Mouse (Mus musculus): ENCODE results near the gene Slc26a11. TPM values are rescaled to one million over a fixed set of nuclear protein-coding genes. Genes with fewer than 3 reads are reported as not detected.
"Not testable (repeated sequence)": the region's sequence is repeated elsewhere in the genome, so short reads cannot be mapped to it uniquely, and the experiment has no call there.

Gene Slc26a11
- polyA plus RNA-seq, 1 experiment from 2014 or later: 8.2 TPM

DNA sequence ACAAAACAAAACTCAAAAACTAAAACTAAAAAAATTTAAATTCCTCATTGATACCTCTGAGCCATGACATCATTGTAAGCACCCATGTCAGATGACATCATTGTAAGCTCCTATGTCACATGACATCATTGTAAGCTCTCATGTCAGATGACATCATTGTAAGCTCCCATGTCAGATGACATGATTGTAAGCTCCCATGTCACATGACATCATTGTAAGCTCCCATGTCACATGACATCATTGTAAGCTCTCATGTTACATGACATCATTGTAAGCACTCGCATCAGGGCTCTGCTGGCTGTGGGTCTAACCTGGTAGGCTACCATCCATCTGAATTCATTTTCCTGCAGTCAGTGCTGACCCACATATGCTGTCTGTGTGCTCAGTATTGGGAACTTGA, 23.2 kb downstream of the Slc26a11 start:
- 94% methylated on average over 1 of the region's 1 CpGs for WGBS
- Histone ChIP-seq H3K27me3 (ENCODE audit: control insufficient read depth, insufficient read depth, low read length) (no peaks in the 10 kb centered on the region), H3K4me2 (replicated peaks; ENCODE audit: low read depth, low read length) (no peak overlapping the region), H3K4me1 (ENCODE audit: control insufficient read depth, insufficient read depth, low read length) (no peaks in the 10 kb centered on the region), H3K4me3 (ENCODE audit: low read length) (no peak overlapping the region), H3K9me3 (ENCODE audit: control insufficient read depth, low read length) (no peaks in the 10 kb centered on the region), H3K9ac (ENCODE audit: low read depth, low read length) (no peak overlapping the region), H3K27ac (ENCODE audit: low read depth, low read length) (no peak overlapping the region), H3K36me3 (ENCODE audit: control insufficient read depth, insufficient read depth, low read length) (peaks cover 7% of the 10 kb centered on the region; the same call in 1 of the 2 replicates)
- no peak for ATAC-seq (ENCODE audit: low FRiP score, low TSS enrichment)

DNA sequence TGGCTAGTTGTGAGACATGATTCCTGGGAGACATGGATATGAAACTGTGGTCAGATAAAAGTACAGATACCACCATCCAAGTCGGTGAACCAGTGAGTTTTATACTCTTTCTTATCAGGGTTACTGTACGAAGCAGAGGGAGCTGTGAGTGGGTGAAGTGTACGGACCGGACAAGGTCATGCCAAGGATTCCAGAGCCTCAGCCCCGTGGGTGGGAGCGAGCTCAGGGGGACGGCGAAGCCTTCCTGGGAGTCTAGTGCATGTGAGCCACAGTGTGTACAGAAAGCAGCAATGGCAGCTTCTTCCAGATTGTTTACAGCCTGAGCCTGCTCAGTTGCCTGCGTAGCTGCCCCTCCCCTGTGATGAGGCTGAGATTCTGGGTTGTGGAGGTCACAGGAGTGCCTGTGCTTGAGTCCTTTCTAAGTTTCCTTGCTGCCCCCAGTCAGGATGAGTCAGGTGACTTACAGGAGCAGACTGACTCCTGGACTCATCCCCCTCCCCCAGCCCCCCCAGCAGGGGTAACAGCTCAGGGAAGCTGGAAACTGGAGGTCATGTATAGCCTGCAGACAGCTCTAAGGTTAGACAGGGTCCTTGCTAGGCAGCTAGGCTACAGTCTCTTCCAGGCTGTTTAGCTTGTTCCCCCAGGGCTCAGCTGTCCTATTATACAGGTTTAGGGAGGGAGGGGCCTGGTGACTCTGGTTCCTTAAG, 26.4 kb downstream of the Slc26a11 start:
- Histone ChIP-seq H3K36me3 (ENCODE audit: control insufficient read depth, insufficient read depth, low read length) (peaks cover 7% of the 10 kb centered on the region; the same call in 1 of the 2 replicates), H3K9ac (ENCODE audit: low read depth, low read length) (no peak overlapping the region), H3K4me3 (ENCODE audit: low read length) (no peak overlapping the region), H3K27me3 (ENCODE audit: control insufficient read depth, insufficient read depth, low read length) (no peaks in the 10 kb centered on the region), H3K4me1 (ENCODE audit: control insufficient read depth, insufficient read depth, low read length) (no peaks in the 10 kb centered on the region), H3K27ac (ENCODE audit: low read depth, low read length) (no peak overlapping the region), H3K4me2 (replicated peaks; ENCODE audit: low read depth, low read length) (no peak overlapping the region), H3K9me3 (ENCODE audit: control insufficient read depth, low read length) (no peaks in the 10 kb centered on the region)
- 78% methylated on average over 9 of the region's 9 CpGs for WGBS
- ATAC-seq (ENCODE audit: low FRiP score, low TSS enrichment): no peak

DNA sequence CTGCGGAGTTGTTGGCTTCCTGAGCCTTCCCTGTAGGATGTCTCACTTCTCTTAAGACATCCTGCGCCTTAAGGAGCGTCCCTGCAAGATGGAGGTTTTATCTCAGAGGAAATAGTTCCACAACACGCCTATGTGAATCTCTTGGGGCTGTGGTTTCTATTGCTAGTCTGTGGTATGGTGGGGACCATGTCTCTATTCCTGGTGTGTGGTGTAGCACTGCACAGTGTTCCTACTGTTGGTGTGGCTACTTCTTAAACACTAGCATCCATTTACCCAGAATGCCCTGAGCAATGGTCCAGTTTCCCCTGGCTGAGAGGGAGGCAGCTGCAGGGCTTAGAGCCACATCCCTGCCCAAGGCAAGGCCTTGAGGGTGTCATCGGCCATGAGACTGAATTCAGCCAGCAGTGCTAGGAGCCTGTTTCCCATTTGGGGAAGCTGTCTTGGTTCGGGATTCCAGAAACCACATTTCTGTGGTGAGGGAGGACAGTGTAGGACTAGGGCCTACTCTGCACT, 27.0 kb downstream of the Slc26a11 start:
- H3K4me1 ChIP-seq (ENCODE audit: control insufficient read depth, insufficient read depth, low read length): no peaks in the 10 kb centered on the region
- H3K36me3 ChIP-seq (ENCODE audit: control insufficient read depth, insufficient read depth, low read length): peaks cover 3% of the 10 kb centered on the region; the same call in 1 of the 2 replicates
- H3K9ac ChIP-seq (ENCODE audit: low read depth, low read length): no peak overlapping the region
- H3K4me2 ChIP-seq (replicated peaks; ENCODE audit: low read depth, low read length): no peak overlapping the region
- H3K4me3 ChIP-seq (ENCODE audit: low read length): no peak overlapping the region
- H3K27me3 ChIP-seq (ENCODE audit: control insufficient read depth, insufficient read depth, low read length): no peaks in the 10 kb centered on the region
- no peak for ATAC-seq (ENCODE audit: low FRiP score, low TSS enrichment)
- WGBS: 82% methylated on average over 6 of the region's 6 CpGs
- H3K27ac ChIP-seq (ENCODE audit: low read depth, low read length): no peak overlapping the region
- no peaks in the 10 kb centered on the region for H3K9me3 ChIP-seq (ENCODE audit: control insufficient read depth, low read length)

DNA sequence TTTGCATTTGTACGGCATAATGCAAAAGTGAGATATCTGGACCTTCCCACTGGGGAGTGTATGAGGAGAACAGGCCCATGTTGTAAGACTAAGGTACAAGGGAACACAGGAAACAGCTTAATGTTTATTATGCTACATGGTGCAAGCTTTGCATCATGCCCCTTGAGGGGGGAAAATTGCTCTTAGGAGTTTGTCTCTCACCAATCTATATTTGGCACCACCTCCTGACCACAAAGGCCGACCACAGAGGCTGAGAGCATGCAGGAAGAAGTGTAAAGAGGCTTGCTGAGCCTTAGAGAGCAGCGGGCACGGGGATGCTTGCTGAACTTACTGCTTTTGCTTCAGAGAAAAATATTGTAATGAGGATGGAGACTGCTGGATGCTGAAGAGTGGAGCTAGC, 29.5 kb downstream of the Slc26a11 start:
- Histone ChIP-seq H3K9me3 (ENCODE audit: control insufficient read depth, low read length) (no peaks in the 10 kb centered on the region), H3K27ac (ENCODE audit: low read depth, low read length) (no peak overlapping the region), H3K4me2 (replicated peaks; ENCODE audit: low read depth, low read length) (no peak overlapping the region), H3K36me3 (ENCODE audit: control insufficient read depth, insufficient read depth, low read length) (no peaks in the 10 kb centered on the region; the same call in 1 of the 2 replicates), H3K27me3 (ENCODE audit: control insufficient read depth, insufficient read depth, low read length) (no peaks in the 10 kb centered on the region; the same call in none of the 2 replicates), H3K4me1 (ENCODE audit: control insufficient read depth, insufficient read depth, low read length) (no peaks in the 10 kb centered on the region), H3K9ac (ENCODE audit: low read depth, low read length) (no peak overlapping the region), H3K4me3 (ENCODE audit: low read length) (no peak overlapping the region)
- 87% methylated on average over 4 of the region's 4 CpGs for WGBS
- no peak for ATAC-seq (ENCODE audit: low FRiP score, low TSS enrichment)

DNA sequence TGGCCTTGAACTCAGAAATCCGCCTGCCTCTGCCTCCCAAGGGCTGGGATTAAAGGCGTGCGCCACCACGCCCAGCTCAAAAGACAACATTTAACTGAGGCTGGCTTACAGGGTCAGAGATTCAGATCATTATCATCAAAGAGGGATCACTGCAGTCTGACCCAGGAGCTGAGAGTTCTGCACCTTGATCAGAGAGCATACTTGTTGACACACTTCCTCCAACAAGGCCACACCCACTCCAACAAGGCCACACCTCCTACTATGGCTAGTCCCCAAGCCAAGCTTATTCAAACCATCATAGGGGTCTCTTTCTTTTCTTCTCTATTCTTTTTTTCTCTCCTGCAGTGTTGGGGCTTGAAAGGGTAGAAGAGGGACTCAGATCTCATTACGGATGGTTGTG, 30.9 kb downstream of the Slc26a11 start:
- Histone ChIP-seq H3K9me3 (ENCODE audit: control insufficient read depth, low read length) (no peaks in the 10 kb centered on the region), H3K9ac (ENCODE audit: low read depth, low read length) (no peak overlapping the region), H3K4me1 (ENCODE audit: control insufficient read depth, insufficient read depth, low read length) (no peaks in the 10 kb centered on the region), H3K4me2 (replicated peaks; ENCODE audit: low read depth, low read length) (no peak overlapping the region), H3K27me3 (ENCODE audit: control insufficient read depth, insufficient read depth, low read length) (no peaks in the 10 kb centered on the region; the same call in none of the 2 replicates), H3K4me3 (ENCODE audit: low read length) (no peak overlapping the region), H3K27ac (ENCODE audit: low read depth, low read length) (no peak overlapping the region), H3K36me3 (ENCODE audit: control insufficient read depth, insufficient read depth, low read length) (no peaks in the 10 kb centered on the region)
- 88% methylated on average over 5 of the region's 5 CpGs for WGBS
- no peak for ATAC-seq (ENCODE audit: low FRiP score, low TSS enrichment)

DNA sequence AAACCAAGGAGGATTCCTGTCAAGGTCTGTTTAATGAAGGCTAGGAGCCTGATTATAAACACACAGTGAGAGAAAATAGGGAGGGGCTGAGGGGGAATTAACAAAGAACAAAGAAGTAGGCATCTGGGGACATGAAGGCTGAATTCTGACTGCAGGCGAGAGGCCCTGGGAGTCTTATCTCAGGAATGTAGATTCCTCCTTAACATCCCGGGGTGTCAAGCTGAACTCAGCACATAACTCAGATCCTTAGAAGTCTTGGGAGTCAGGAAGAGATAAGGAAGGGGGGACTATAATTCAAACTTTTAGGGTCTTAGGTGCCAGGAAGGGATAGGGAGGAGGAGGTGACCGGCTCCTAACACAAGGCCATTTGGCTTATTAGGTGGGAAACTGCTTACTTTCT, 31.9 kb downstream of the Slc26a11 start:
- not testable (repeated sequence) for H3K9me3 ChIP-seq (ENCODE audit: control insufficient read depth, low read length); H3K9ac ChIP-seq (ENCODE audit: low read depth, low read length); H3K27me3 ChIP-seq (ENCODE audit: control insufficient read depth, insufficient read depth, low read length); H3K4me3 ChIP-seq (ENCODE audit: low read length); H3K4me1 ChIP-seq (ENCODE audit: control insufficient read depth, insufficient read depth, low read length); H3K36me3 ChIP-seq (ENCODE audit: control insufficient read depth, insufficient read depth, low read length); ATAC-seq (ENCODE audit: low FRiP score, low TSS enrichment); H3K27ac ChIP-seq (ENCODE audit: low read depth, low read length); H3K4me2 ChIP-seq (replicated peaks; ENCODE audit: low read depth, low read length)
- WGBS: 23% methylated on average over 3 of the region's 3 CpGs

DNA sequence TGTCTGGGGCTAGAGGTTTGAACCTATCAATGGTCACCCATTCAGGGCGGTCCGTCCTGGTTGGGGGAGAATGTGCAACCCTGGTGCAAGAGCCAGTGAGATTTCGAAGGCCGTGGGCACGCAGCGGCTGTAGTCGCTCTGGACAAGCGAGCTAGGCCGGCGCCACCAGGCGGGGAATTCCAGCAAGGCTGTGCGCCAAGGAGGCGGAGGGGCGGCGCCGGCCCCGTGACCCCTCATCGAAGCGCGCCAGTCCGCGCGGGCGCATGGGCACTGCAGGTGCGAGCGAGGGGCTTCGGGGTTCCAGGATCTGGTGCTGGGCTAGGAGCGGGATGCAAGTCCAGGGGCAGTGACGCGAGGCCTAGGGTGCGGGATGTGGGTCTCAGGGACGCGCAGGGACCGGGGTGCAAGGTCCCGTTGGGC, 34.5 kb downstream of the Slc26a11 start:
- no peaks in the 10 kb centered on the region for H3K9me3 ChIP-seq (ENCODE audit: control insufficient read depth, low read length)
- H3K27ac ChIP-seq (ENCODE audit: low read depth, low read length): peak overlapping the region; percentile 59; the same call in 1 of the 2 replicates
- peak; percentile 58 for ATAC-seq (ENCODE audit: low FRiP score, low TSS enrichment)
- peak overlapping the region; percentile 68 for H3K4me3 ChIP-seq (ENCODE audit: low read length)
- 1% methylated on average over 35 of the region's 35 CpGs for WGBS
- H3K36me3 ChIP-seq (ENCODE audit: control insufficient read depth, insufficient read depth, low read length): no peaks in the 10 kb centered on the region
- peaks cover 7% of the 10 kb centered on the region for H3K4me1 ChIP-seq (ENCODE audit: control insufficient read depth, insufficient read depth, low read length)
- H3K9ac ChIP-seq (ENCODE audit: low read depth, low read length): peak overlapping the region; percentile 63
- H3K27me3 ChIP-seq (ENCODE audit: control insufficient read depth, insufficient read depth, low read length): peaks cover 10% of the 10 kb centered on the region
- H3K4me2 ChIP-seq (replicated peaks; ENCODE audit: low read depth, low read length): peak overlapping the region; percentile 98

DNA sequence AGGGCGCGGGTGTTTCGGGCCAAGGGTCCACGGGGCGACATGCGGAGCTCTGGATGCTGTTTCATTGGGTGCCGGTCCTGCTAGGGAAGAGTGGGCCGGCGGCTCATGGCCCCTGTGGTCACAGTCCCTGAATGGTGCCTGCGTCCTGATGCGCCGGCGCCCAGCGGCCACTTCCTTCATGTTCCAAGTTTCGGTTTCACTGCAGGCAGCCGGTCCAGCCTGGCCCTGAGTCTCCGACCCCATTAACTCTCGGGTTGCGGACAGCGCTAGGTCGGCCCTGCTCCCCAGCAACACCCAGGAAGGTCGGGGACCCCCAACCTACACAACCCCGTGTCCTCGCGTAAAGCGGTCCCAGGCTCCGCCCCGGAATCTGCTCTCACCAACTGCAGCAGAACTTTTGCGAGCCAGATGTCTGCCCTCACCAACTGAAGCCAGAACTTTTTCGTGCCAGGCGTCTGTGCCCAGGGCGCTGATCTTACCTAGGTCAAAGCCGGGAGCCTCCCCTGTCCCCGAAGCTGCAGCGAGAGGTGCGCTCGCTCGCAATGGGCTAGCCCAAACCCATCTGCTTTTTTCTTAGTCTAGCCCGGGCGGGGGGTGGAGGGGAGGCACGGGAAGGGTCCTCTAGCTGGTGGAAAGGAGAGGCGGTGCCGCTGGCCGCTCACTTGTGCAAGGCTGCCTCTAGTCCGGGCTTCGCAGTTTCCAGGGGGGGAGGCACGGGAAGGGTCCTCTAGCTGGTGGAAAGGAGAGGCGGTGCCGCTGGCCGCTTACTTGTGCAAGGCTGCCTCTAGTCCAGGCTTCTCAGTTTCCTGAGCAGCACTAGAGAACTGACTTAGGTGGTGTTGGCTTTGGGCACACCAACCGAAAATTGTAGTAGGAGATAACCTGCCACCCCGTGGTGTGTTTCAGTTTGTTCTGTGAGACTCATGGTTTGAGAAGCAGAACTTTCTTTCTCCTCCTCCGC, 35.2 kb downstream of the Slc26a11 start:
- peak overlapping the region; percentile 98 for H3K4me2 ChIP-seq (replicated peaks; ENCODE audit: low read depth, low read length)

More for the DNA sequence above, 35.2 kb downstream of the Slc26a11 start:
- Histone ChIP-seq H3K27me3 (ENCODE audit: control insufficient read depth, insufficient read depth, low read length) (peaks cover 10% of the 10 kb centered on the region), H3K4me1 (ENCODE audit: control insufficient read depth, insufficient read depth, low read length) (peaks cover 7% of the 10 kb centered on the region), H3K36me3 (ENCODE audit: control insufficient read depth, insufficient read depth, low read length) (no peaks in the 10 kb centered on the region), H3K9me3 (ENCODE audit: control insufficient read depth, low read length) (no peaks in the 10 kb centered on the region), H3K9ac (ENCODE audit: low read depth, low read length) (peak overlapping the region; percentile 63), H3K4me3 (ENCODE audit: low read length) (peak overlapping the region; percentile 68), H3K27ac (ENCODE audit: low read depth, low read length) (peak overlapping the region; percentile 59; the same call in 1 of the 2 replicates)
- WGBS: 2% methylated on average over 53 of the region's 53 CpGs
- ATAC-seq (ENCODE audit: low FRiP score, low TSS enrichment): peak; percentile 41

Data from kidney, embryonic 14.5 days (tissue).